In the genomic region with DNA sequence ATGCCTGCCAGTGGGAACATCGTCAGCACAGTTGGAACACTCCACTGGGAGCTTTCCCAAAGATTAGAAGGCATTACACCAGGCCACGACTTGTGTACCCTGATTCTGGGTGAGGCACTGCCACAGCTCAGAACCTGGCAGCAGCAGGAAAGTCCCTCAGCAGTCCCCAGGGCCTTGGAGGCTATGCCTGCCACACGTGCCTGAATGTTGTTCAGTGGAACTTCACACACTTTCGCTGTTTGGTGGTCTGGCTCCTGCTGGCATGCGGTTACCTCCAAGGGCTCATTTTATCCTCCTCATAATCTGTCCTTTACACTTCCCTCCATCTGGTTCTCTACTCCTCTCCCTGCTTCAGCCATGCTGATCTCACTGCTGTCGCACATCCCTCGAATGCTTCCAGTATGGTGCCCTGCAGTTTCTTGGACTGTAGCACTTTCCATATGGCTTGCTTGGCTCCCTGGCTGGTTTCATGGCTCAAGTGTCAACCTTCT, we compare ENCODE assay signal across 7 mouse cellular contexts. TPM values are rescaled to one million over a fixed set of nuclear protein-coding genes. Genes with fewer than 3 reads are reported as not detected.
A peak's percentile ranks its signal among the peaks of the same experiment; 100 is the strongest.
DNase-seq lines count a peak whose midpoint lies in the region; ATAC-seq and TF ChIP-seq lines count a peak whose summit lies in the region.

No protein-coding gene starts in this region.

- peak overlapping the region; percentile 99 for H3K4me2 ChIP-seq in forebrain, embryonic 14.5 days (ENCODE audit: low read length)
- H3K4me2 ChIP-seq in limb, embryonic 12.5 days: peak overlapping the region; percentile 95
- H3K4me2 ChIP-seq in stomach, postnatal 0 days (replicated peaks; ENCODE audit: low read depth): no peak overlapping the region

- in situ Hi-C loops in ES-E14 (cut with MboI; ENCODE audit: low sequenced_read_pairs in 2 of 2, unreplicated experiment in 2 of 2): no loop called here

- H3K27ac ChIP-seq in ES-E14 (ENCODE audit: insufficient read depth, low read depth, low read length, poor library complexity, severe bottlenecking): no peak overlapping the region
- peak overlapping the region; percentile 98 for H3K27ac ChIP-seq in forebrain, embryonic 14.5 days (ENCODE audit: low read depth, low read length)
- peak overlapping the region; percentile 97 for H3K27ac ChIP-seq in limb, embryonic 12.5 days
- peak overlapping the region; percentile 98 for H3K27ac ChIP-seq in stomach, postnatal 0 days (replicated peaks)

- no peak for TF ChIP-seq CTCF in stomach, postnatal 0 days (IDR thresholded peaks at IDR 0.05; ENCODE audit: low read depth)

- H3K36me3 ChIP-seq in ES-E14 (ENCODE audit: control insufficient read depth, insufficient read depth, low read length, poor library complexity, severe bottlenecking): peaks cover 4% of the 10 kb centered on the region; the same call in 1 of the 2 replicates
- H3K36me3 ChIP-seq in forebrain, embryonic 14.5 days (ENCODE audit: control insufficient read depth, insufficient read depth, low read length): peaks cover 54% of the 10 kb centered on the region
- H3K36me3 ChIP-seq in limb, embryonic 12.5 days: peaks cover 57% of the 10 kb centered on the region
- H3K36me3 ChIP-seq in stomach, postnatal 0 days (ENCODE audit: control insufficient read depth, insufficient read depth, low read length): peaks cover 11% of the 10 kb centered on the region; the same call in 1 of the 2 replicates

- ATAC-seq in forebrain, embryonic 14.5 days: no peak
- no peak for ATAC-seq in limb, embryonic 12.5 days (ENCODE audit: insufficient number of reproducible peaks, insufficient read depth, low FRiP score, low TSS enrichment, low read depth)
- no peak for ATAC-seq in stomach, postnatal 0 days (ENCODE audit: low FRiP score, low TSS enrichment)

- H3K4me3 ChIP-seq in ES-E14 (ENCODE audit: insufficient read depth in 1 of 2, low read depth in 1 of 2, low read length in 2 of 2, poor library complexity in 1 of 2, severe bottlenecking in 1 of 2): no peak overlapping the region
- H3K4me3 ChIP-seq in forebrain, embryonic 14.5 days (ENCODE audit: low read depth, low read length): no peak overlapping the region
- no peak overlapping the region for H3K4me3 ChIP-seq in limb, embryonic 12.5 days (replicated peaks)
- H3K4me3 ChIP-seq in stomach, postnatal 0 days (ENCODE audit: low read depth, low read length): no peak overlapping the region

- H3K4me1 ChIP-seq in ES-E14 (ENCODE audit: control insufficient read depth in 2 of 2, insufficient read depth in 2 of 2, low read length in 2 of 2, poor library complexity in 1 of 2): peaks cover 9 to 11% of the 10 kb centered on the region in 2 experiments; a peak in 3 of 4 replicates
- peaks cover 24% of the 10 kb centered on the region for H3K4me1 ChIP-seq in forebrain, embryonic 14.5 days (ENCODE audit: control insufficient read depth, insufficient read depth, low read length)
- H3K4me1 ChIP-seq in limb, embryonic 12.5 days (replicated peaks): peaks cover 31% of the 10 kb centered on the region
- peaks cover 4% of the 10 kb centered on the region; the same call in 1 of the 2 replicates for H3K4me1 ChIP-seq in stomach, postnatal 0 days (replicated peaks; ENCODE audit: control insufficient read depth, insufficient read depth)

- no peak for TF ChIP-seq EP300 in stomach, postnatal 0 days (optimal IDR thresholded peaks at IDR 0.05)

- DNase-seq in CD4-positive helper T cell, adult 2 months (ENCODE audit: low read depth, low spot score): peak; percentile 17
- no peak for DNase-seq in ES-E14 (ENCODE audit: low read depth, low spot score)
- peak; percentile 57 for DNase-seq in forebrain, embryonic 14.5 days (ENCODE audit: low spot score)
- peak; percentile 33 for DNase-seq in stomach, postnatal 0 days (ENCODE audit: low spot score)
- no peak for DNase-seq in adrenal gland, adult (ENCODE audit: inconsistent age in 2 of 2, low spot score in 1 of 2)
- no peak for DNase-seq in lung, postnatal 10 days

- peak overlapping the region; percentile 23; the same call in 1 of the 2 replicates for H3K9ac ChIP-seq in ES-E14 (ENCODE audit: insufficient read depth, low read depth, low read length, poor library complexity, severe bottlenecking)
- peak overlapping the region; percentile 83 for H3K9ac ChIP-seq in forebrain, embryonic 14.5 days (ENCODE audit: low read length)
- H3K9ac ChIP-seq in limb, embryonic 12.5 days (replicated peaks): no peak overlapping the region
- H3K9ac ChIP-seq in stomach, postnatal 0 days (ENCODE audit: low read length): no peak overlapping the region

- 46% methylated on average over 7 of the region's 7 CpGs for WGBS in forebrain, embryonic 14.5 days
- WGBS in limb, embryonic 12.5 days: 65% methylated on average over 7 of the region's 7 CpGs
- WGBS in stomach, postnatal 0 days: 63% methylated on average over 7 of the region's 7 CpGs

- no peaks in the 10 kb centered on the region for H3K27me3 ChIP-seq in forebrain, embryonic 14.5 days (replicated peaks; ENCODE audit: control insufficient read depth, insufficient read depth, low read length)
- no peaks in the 10 kb centered on the region for H3K27me3 ChIP-seq in limb, embryonic 12.5 days
- no peaks in the 10 kb centered on the region for H3K27me3 ChIP-seq in stomach, postnatal 0 days (ENCODE audit: control insufficient read depth, insufficient read depth, low read length)

- H3K9me3 ChIP-seq in ES-E14 (ENCODE audit: control insufficient read depth, insufficient read depth, low read depth, low read length): no peaks in the 10 kb centered on the region
- no peaks in the 10 kb centered on the region for H3K9me3 ChIP-seq in forebrain, embryonic 14.5 days (replicated peaks; ENCODE audit: control insufficient read depth, low read length)
- no peaks in the 10 kb centered on the region for H3K9me3 ChIP-seq in limb, embryonic 12.5 days
- H3K9me3 ChIP-seq in stomach, postnatal 0 days (ENCODE audit: control insufficient read depth, low read length): no peaks in the 10 kb centered on the region

TF ChIP-seq in ES-E14, 5 proteins besides CTCF, POLR2A, EP300 and RAD21:
- TF ChIP-seq ZC3H11A (IDR thresholded peaks at IDR 0.05; ENCODE audit: borderline replicate concordance, low read depth, low read length): no peak

RNA-seq across cellular contexts. Expression of a gene that starts 4.0 kb away (rescaled TPM):
- total RNA-seq in ES-E14 (2012; rRNA removed): 0.76 and 0.95 TPM in 2 replicates
- polyA plus RNA-seq in forebrain, embryonic 14.5 days (2014; fragmentation: Nextera tagmentation; extraction: Ambion mirVana): 1.3 and 1.9 TPM in 2 replicates
- polyA plus RNA-seq in limb, embryonic 12.5 days (2016; fragmentation: Nextera tagmentation; extraction: Ambion mirVana): 3.3 and 3.4 TPM in 2 replicates
- polyA plus RNA-seq in stomach, postnatal 0 days (2015; fragmentation: Nextera tagmentation; extraction: Ambion mirVana): 30.8 and 33.8 TPM in 2 replicates

Comparison
In these comparisons a context has a peak if more than half of its experiments do, and no peak if none do; other contexts are left out.
1. DNase-seq: peak in CD4-positive helper T cell, adult 2 months (single experiment), forebrain, embryonic 14.5 days (single experiment) and stomach, postnatal 0 days (single experiment); none in ES-E14 (single experiment), adrenal gland, adult (0 of 2) and lung, postnatal 10 days (single experiment).
2. H3K9ac ChIP-seq: peak in ES-E14 (single experiment) and forebrain, embryonic 14.5 days (single experiment); none in limb, embryonic 12.5 days (single experiment) and stomach, postnatal 0 days (single experiment).